Mouse (Mus musculus) ES-E14 (cell line): Measurements from ENCODE around the gene Tbc1d4.

Source experiments
- HCFC1 ChIP-seq: IDR thresholded peaks from 2 replicates; pipeline ENCODE4 v1.6.1; 2012; ENCODE audit warnings: low read length, inconsistent platforms, borderline replicate concordance; ENCODE audit not compliant: insufficient read depth
- MAFK ChIP-seq: IDR thresholded peaks from 2 replicates; pipeline ENCODE4 v1.6.1; 2014; ENCODE audit warnings: mild to moderate bottlenecking, low read depth, low read length, inconsistent platforms; ENCODE audit not compliant: insufficient read depth
- ZNF384 ChIP-seq: IDR thresholded peaks from 2 replicates; pipeline ENCODE4 v1.6.1; 2012; ENCODE audit warnings: low read depth, low read length, inconsistent platforms

DNA sequence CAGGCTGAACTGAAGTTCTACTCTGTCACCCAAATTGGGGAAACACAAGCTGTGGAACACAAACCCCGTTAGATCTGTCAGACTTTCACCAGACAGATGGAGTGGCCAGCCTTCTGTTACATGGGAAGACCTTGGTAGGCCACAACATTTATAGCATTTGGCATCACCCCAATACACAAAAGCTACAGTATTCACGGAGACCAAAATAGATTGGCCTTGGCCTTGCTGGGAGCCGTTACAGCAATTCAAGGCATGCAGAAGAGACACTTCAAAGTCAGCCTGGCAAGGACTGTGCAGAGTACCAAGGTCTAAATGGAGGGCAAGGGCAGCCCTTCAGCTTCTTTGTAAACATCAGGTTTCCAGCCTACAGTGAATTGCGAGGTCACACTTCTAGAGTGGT is 125.8 kb downstream of the Tbc1d4 start:
- TF ChIP-seq MAFK (no peak), HCFC1 (no peak), ZNF384 (no peak)
